Mouse (Mus musculus) intestine, postnatal 0 days (tissue): ENCODE measurements at regions not wholly inside any gene's neighbourhood (a gene's known extent, or its start where the extent isn't known, plus 50 kb on each side); places are given as distances from the start of the nearest gene placed in this dataset.
A peak's percentile ranks its signal among the peaks of the same experiment; 100 is the strongest.

Source experiments
- ATAC-seq: fragments of 200-750 bp; cut with Nextera tagmentation; 2 replicates; pipeline ENCODE4 v1.8.0; 2017; ENCODE audit warnings: mild to moderate bottlenecking, moderate TSS enrichment, moderate library complexity
- H3K27ac ChIP-seq: fragments of 300-500 bp; sonication (generic); 2 replicates; pipeline ENCODE4 v1.5.1; 2014; ENCODE audit warnings: mild to moderate bottlenecking, low read depth, low read length, moderate library complexity
- H3K27me3 ChIP-seq: fragments of 300-500 bp; sonication (generic); replicated peaks from 2 replicates; pipeline ENCODE4 v1.6.1; 2014; ENCODE audit warnings: low read length, mixed read lengths; ENCODE audit not compliant: control insufficient read depth, insufficient read depth
- H3K36me3 ChIP-seq: fragments of 300-500 bp; sonication (generic); 2 replicates; pipeline ENCODE4 v1.6.1; 2014; ENCODE audit warnings: mild to moderate bottlenecking, moderate library complexity; ENCODE audit not compliant: control insufficient read depth, insufficient read depth
- H3K4me1 ChIP-seq: fragments of 300-500 bp; sonication (generic); replicated peaks from 2 replicates; pipeline ENCODE4 v1.6.1; 2014; ENCODE audit warnings: antibody characterized with exemption, low read length, mixed read lengths; ENCODE audit not compliant: control insufficient read depth, insufficient read depth
- H3K4me2 ChIP-seq: fragments of 300-500 bp; sonication (generic); replicated peaks from 2 replicates; pipeline ENCODE4 v1.6.1; 2014; ENCODE audit warnings: low read depth, mild to moderate bottlenecking, moderate library complexity
- H3K4me3 ChIP-seq: fragments of 300-500 bp; sonication (generic); 2 replicates; pipeline ENCODE4 v1.5.1; 2014; ENCODE audit warnings: low read depth, low read length
- H3K9ac ChIP-seq: fragments of 300-500 bp; sonication (generic); 2 replicates; pipeline ENCODE4 v1.6.1; 2014; ENCODE audit warnings: mild to moderate bottlenecking, low read depth, low read length
- H3K9me3 ChIP-seq: fragments of 300-500 bp; sonication (generic); 2 replicates; pipeline ENCODE4 v1.6.1; 2016; ENCODE audit warnings: mixed run types; ENCODE audit not compliant: control insufficient read depth
- CTCF ChIP-seq: sonication (generic); IDR thresholded peaks from 2 replicates; pipeline ENCODE4 v1.5.1; 2016; ENCODE audit warnings: low read depth, mild to moderate bottlenecking, control low read depth, antibody characterized with exemption, moderate library complexity
- WGBS: fragments of 180-500 bp; shearing (Covaris S2); extraction: QIAGEN DNeasy Blood & Tissue Kit; methylation state at CpG from one replicate; pipeline ENCODE4 v1.1.7; 2014; 5-methylcytosine and 5-hydroxymethylcytosine counted together

- 88% methylated on average over 2 of the region's 2 CpGs for WGBS
- H3K9me3 ChIP-seq, result no peaks in the 10 kb centered on the region
- H3K36me3 ChIP-seq, result no peaks in the 10 kb centered on the region
- no peak overlapping the region for H3K9ac ChIP-seq
- no peak for TF ChIP-seq CTCF
- ATAC-seq, result no peak
- no peaks in the 10 kb centered on the region for H3K4me1 ChIP-seq
- no peak overlapping the region for H3K4me3 ChIP-seq
- H3K27me3 ChIP-seq, result no peaks in the 10 kb centered on the region
- no peak overlapping the region for H3K27ac ChIP-seq
- no peak overlapping the region for H3K4me2 ChIP-seq
Measured at GRCm38 (mm10) chr8:101242632-101243031, 1542.8 kb downstream of the Cdh11 start.

- H3K4me3 ChIP-seq, result no peak overlapping the region
- no peaks in the 10 kb centered on the region for H3K27me3 ChIP-seq
- H3K36me3 ChIP-seq, result no peaks in the 10 kb centered on the region
- no peak overlapping the region for H3K4me2 ChIP-seq
- no peak overlapping the region for H3K9ac ChIP-seq
- no peak overlapping the region for H3K27ac ChIP-seq
- no peak for TF ChIP-seq CTCF
- no peaks in the 10 kb centered on the region for H3K9me3 ChIP-seq
- no peaks in the 10 kb centered on the region for H3K4me1 ChIP-seq
- 88% methylated on average over 4 of the region's 4 CpGs for WGBS
- ATAC-seq, result no peak
Measured at GRCm38 (mm10) chr8:101241854-101242253, 1543.6 kb downstream of the Cdh11 start.

GRCm38 (mm10) chr8:101197986-101198385 lies 1587.5 kb downstream of the Cdh11 start:
- no peak for ATAC-seq
- Histone ChIP-seq H3K9me3 (no peaks in the 10 kb centered on the region), H3K4me1 (no peaks in the 10 kb centered on the region), H3K27ac (no peak overlapping the region), H3K36me3 (no peaks in the 10 kb centered on the region), H3K4me3 (no peak overlapping the region), H3K4me2 (no peak overlapping the region), H3K27me3 (no peaks in the 10 kb centered on the region), H3K9ac (no peak overlapping the region)
- TF ChIP-seq CTCF, result no peak
- WGBS, result 98% methylated on average over 1 of the region's 1 CpGs

GRCm38 (mm10) chr8:101196740-101197139 lies 1588.7 kb downstream of the Cdh11 start:
- no peak overlapping the region for H3K4me2 ChIP-seq
- H3K9me3 ChIP-seq, result no peaks in the 10 kb centered on the region
- no peaks in the 10 kb centered on the region for H3K36me3 ChIP-seq
- no peak overlapping the region for H3K4me3 ChIP-seq
- no peak for TF ChIP-seq CTCF
- no peak overlapping the region for H3K27ac ChIP-seq
- ATAC-seq, result no peak
- H3K27me3 ChIP-seq, result no peaks in the 10 kb centered on the region
- no peak overlapping the region for H3K9ac ChIP-seq
- H3K4me1 ChIP-seq, result no peaks in the 10 kb centered on the region

- Histone ChIP-seq H3K9ac (no peak overlapping the region), H3K27ac (no peak overlapping the region), H3K4me3 (no peak overlapping the region), H3K4me2 (no peak overlapping the region), H3K27me3 (no peaks in the 10 kb centered on the region), H3K4me1 (no peaks in the 10 kb centered on the region), H3K36me3 (no peaks in the 10 kb centered on the region), H3K9me3 (no peaks in the 10 kb centered on the region)
- ATAC-seq, result no peak
- TF ChIP-seq CTCF, result no peak
Measured at GRCm38 (mm10) chr8:101188566-101188965, 1596.9 kb downstream of the Cdh11 start.

GRCm38 (mm10) chr8:101154923-101155322 lies 1630.5 kb downstream of the Cdh11 start:
- Histone ChIP-seq H3K36me3 (no peaks in the 10 kb centered on the region), H3K4me2 (no peak overlapping the region), H3K4me1 (no peaks in the 10 kb centered on the region), H3K27ac (no peak overlapping the region), H3K27me3 (no peaks in the 10 kb centered on the region), H3K9ac (no peak overlapping the region), H3K4me3 (no peak overlapping the region), H3K9me3 (no peaks in the 10 kb centered on the region)
- ATAC-seq, result no peak
- TF ChIP-seq CTCF, result peak; percentile 31
